Mouse (Mus musculus) olfactory bulb, adult 2 months (tissue): ENCODE measurements around the gene Tmem211.

ENCODE experiments used
- CTCF ChIP-seq: fragments of 200-500 bp; IDR thresholded peaks from 2 replicates; pipeline ENCODE4 v1.5.1; 2012; ENCODE audit warnings: low read depth, mild to moderate bottlenecking, low read length, moderate library complexity; ENCODE audit not compliant: insufficient read depth
- POLR2A ChIP-seq: fragments of 200-500 bp; IDR thresholded peaks from 2 replicates; pipeline ENCODE4 v1.6.1; 2012; ENCODE audit warnings: mild to moderate bottlenecking, low read depth, low read length, moderate library complexity; ENCODE audit not compliant: insufficient read depth

DNA sequence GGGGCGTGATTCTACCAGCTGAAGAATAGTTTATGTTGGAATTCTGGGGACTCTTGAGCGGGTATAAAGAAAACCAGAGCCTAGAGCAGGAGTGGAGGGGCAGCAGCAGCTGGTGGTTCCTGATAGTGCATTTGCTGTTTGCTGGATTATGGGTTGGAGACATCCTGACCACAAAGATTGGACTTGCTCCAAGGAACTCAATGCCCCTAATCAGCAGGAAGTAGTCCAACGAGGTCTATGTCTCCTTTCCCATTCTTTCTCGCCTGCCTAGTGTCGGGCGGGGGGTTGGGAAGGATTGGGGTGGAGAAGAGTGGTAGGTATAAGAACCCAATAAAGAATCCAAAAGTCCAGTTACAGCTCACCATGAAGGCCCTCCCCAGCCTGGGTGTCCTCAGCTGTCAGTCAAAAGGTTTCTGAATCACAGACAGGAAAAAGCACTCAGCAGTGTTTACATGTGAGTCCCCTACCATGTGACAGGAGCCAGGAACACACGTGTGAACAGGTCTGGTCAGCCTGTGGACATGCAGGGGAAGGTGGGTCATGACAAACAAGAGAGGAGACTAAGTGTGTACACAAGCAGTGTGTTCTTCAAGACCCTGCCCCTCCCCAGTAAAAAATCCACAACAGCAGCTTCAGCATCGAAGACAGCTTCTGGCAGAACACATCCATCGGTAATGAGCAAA lies 19.9 kb upstream of the Tmem211 start:
- TF ChIP-seq CTCF (no peak), POLR2A (no peak)
